Mouse (Mus musculus) testis, postnatal 10 days (tissue): Measurements from ENCODE around the gene Fam13c.

Experiments used
- DNase-seq: peaks from one replicate; pipeline ENCODE4 v3.0.0; 2021; ENCODE audit warnings: low spot score

The Fam13c gene

GRCm38 (mm10) chr10:70520143-70521131, 80.2 kb downstream of the Fam13c start:
- peak; percentile 39 for DNase-seq

GRCm38 (mm10) chr10:70521379-70521778, 81.1 kb downstream of the Fam13c start:
- DNase-seq = peak; percentile 29

GRCm38 (mm10) chr10:70530185-70530823, 90.0 kb downstream of the Fam13c start:
- DNase-seq = peak; percentile 10

GRCm38 (mm10) chr10:70532249-70532648, 92.0 kb downstream of the Fam13c start:
- DNase-seq = peak; percentile 36

GRCm38 (mm10) chr10:70533301-70533781, 93.1 kb downstream of the Fam13c start:
- peak; percentile 27 for DNase-seq

GRCm38 (mm10) chr10:70533986-70534385, 93.7 kb downstream of the Fam13c start:
- peak; percentile 28 for DNase-seq

GRCm38 (mm10) chr10:70534571-70534970, 94.3 kb downstream of the Fam13c start:
- peak; percentile 26 for DNase-seq

GRCm38 (mm10) chr10:70535401-70535800, 95.1 kb downstream of the Fam13c start:
- peak; percentile 35 for DNase-seq

GRCm38 (mm10) chr10:70537694-70538093, 97.4 kb downstream of the Fam13c start:
- peak; percentile 58 for DNase-seq

GRCm38 (mm10) chr10:70539251-70539650, 99.0 kb downstream of the Fam13c start:
- DNase-seq = peak; percentile 16

GRCm38 (mm10) chr10:70540456-70541195, 100.3 kb downstream of the Fam13c start:
- peak; percentile 51 for DNase-seq

GRCm38 (mm10) chr10:70542857-70543256, 102.6 kb downstream of the Fam13c start:
- DNase-seq = peak; percentile 28

GRCm38 (mm10) chr10:70552531-70552930, 112.2 kb downstream of the Fam13c start:
- peak; percentile 33 for DNase-seq

- DNase-seq = peak; percentile 85
Measured at GRCm38 (mm10) chr10:70563636-70564035, 123.4 kb downstream of the Fam13c start.

- no peak for DNase-seq
Measured at GRCm38 (mm10) chr10:70581556-70582211, 141.4 kb downstream of the Fam13c start.

GRCm38 (mm10) chr10:70584171-70584570, 143.9 kb downstream of the Fam13c start:
- DNase-seq = no peak

GRCm38 (mm10) chr10:70586876-70587405, 146.7 kb downstream of the Fam13c start:
- no peak for DNase-seq

- no peak for DNase-seq
Measured at GRCm38 (mm10) chr10:70594007-70594406, 153.7 kb downstream of the Fam13c start.

- DNase-seq = peak; percentile 57
Measured at GRCm38 (mm10) chr10:70598081-70598515, 157.8 kb downstream of the Fam13c start.

GRCm38 (mm10) chr10:70598516-70599125, 158.3 kb downstream of the Fam13c start:
- peak; percentile 53 for DNase-seq
